Mouse (Mus musculus) layer of hippocampus, adult 9-11 months (tissue): Measurements from ENCODE around the gene Rtl8b.
"Not testable (repeated sequence)": the region's sequence is repeated elsewhere in the genome, so short reads cannot be mapped to it uniquely, and the experiment has no call there.

ENCODE experiments used
- DNase-seq: peaks from one replicate; pipeline ENCODE4 v3.0.0; 2022

Gene Rtl8b

DNA sequence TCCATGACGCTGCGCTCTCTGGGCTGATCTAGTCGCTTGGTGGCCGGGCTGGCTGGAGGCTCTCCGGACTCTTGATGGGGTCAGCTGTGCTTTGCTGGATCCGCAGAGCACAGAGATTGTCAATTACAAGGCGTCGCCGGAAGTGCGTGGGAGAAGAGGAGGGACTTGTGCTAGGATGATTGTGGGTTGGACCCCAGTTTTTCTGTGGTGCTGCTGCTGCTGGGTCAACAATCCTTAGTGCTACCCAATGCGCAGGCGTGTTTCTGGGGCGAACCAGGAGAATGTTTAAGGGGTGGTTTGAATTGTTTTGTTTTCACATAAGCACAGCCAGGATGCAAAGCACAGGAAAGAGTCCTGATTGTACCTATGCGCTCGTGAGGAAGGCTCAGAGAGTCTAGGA is at the start of gene Rtl8b:
TSS of gene Rtl8b (minus strand) at position 115 of the 400 bp plus-strand sequence.
- DNase-seq: peak; percentile 93

DNA sequence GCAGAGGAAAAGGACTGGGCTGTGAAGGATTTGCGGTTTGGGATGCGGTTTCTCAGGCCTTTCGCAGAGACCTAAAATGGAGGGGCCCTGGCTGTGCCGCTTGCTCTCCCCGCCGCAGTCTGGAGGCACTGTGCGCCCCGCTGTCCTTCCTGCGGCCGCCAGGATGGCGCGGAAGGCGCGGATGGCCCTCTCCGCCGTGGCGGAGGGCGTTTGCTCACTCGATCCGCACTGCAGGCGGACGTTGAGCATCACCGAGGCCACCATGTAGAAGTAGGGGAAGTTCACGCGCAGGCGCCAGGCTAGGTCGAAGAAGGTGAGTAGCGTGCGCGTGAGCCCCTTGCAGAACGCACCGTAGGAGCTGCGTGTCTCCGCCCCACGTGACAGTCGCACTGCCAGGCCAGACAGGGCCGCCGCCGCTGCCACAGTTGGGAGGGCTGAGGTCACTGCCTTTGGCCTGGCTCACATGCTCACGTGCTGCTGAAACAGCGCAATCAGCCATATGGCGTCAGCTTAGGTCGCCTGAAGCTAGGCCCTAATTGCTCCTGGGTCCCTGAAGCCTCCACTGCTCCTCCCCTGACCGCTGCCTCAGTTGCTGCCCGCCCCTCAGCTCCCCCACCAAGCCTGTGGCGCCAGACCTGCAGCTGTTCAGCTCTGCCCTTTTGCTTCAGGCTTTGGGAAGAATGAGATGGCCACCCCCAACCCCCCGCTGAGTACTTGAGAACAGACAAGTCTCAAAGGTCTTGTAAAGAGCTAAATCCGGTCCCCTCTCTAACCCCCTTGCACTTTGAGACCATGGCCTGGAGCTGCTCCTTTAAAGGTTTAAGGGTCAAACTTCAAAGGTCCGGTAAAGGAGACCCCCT is 46.3 kb upstream of the Rtl8b start:
- DNase-seq: peak; percentile 43

DNA sequence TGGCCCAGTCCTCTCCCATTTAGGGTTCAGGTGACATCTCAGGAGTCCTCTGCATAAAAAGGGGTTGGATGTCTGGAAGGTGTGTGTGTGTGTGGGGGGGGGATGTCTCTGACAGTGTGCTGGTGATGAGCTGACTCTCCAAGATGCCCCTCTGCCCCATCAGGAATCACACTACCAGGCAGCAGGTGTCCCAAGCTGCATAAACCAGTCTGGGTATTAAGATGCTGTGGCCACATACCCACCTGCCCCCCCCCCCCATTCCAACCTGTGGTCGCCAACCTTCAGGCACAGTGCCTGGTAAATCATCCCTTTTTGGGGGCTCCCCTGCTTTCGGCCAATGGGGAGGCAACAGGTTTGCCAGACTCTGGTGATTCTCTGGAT is 45.7 kb upstream of the Rtl8b start:
- no peak for DNase-seq

DNA sequence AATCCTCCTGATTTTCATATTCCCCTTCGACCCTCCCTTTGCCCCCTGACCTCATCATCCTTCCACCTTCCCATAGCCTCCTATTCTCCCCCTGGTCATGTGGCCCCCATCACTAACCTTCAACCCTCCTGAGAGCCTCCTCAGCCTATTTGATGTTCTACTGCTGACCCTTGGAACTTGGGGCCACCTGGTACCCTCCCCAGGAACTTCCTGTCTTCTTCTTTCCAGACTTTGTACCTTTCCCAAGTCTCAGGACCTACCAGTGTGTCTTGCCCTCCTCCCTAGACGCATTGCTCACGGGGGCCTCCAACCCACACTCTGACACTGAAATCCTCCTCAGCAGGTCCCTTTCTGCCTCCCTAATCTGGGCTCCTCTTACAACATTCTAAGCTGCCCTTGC is 32.5 kb upstream of the Rtl8b start:
- no peak for DNase-seq

DNA sequence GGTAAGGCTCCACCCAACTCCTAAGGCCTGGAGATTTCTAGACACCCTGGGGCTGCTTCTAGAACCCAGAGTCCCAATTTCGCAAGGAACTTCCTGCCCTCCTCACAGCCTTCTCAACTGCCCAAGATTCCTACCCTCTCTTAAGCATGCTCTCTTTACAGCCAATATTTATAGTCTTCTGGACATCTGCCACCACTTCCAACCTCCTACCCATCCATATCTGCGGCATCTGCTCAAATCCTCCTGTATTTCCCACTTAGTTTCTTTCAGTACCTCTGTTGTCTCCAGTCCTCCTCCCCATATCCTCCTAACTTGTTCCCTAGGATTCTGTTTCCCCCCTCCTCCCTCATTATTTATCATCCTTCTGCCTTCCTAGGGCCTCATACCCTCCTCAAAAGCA is 29.0 kb upstream of the Rtl8b start:
- DNase-seq: no peak

DNA sequence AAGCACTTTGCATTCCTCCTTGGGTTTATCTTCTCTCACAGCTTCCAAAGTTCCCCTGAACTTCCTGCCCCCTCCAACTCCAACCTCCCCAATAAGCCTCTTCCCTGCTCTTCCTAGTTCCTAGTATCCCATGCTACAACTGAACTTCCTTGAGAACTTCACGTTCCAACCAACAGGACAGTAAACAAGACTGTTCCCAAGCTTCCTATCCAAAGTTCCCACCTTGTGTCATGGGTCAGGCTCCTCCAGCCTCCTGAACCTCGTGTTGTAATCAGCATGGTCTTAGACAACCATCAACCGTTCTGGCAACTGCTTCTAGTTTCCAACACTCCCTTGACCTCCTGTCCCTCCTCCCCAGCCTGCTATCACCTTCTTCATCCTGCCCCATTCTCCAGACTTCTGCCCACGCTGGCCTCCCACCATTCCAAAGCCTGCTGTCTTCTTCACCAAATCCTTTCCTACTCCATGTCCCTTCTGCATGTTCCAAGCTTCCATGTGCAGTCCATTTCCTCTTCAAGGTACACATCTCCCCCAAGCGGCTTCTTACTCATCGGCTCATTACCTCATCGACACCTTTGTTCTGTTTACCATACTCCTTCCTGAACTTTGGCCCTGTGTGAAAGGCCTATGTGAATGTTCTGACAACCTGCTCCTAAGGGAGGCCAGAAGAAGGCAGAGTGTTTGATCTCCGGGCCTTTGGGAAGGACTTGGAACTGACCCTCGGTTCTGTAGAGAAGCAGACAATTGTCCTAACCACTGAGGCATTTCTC is 24.0 kb upstream of the Rtl8b start:
- no peak for DNase-seq

DNA sequence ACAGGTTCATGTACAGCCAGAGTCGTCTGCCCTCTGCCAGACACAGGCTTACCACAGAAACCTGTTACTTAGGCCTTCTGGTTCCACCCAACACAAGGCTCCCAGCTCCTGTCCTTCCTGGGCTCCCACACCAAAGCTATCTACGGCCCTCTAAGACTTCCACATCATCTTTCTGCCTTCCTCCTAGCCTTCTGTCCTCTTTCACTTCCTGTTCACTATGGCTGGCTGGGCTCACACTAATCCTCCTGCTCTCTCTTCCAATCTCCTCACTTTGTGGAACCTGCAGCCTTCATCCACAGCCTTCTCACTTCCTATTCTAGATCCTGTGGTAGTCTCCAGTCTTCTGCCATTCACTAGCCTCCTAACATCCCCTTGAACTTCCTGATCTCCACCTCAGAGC is 22.9 kb upstream of the Rtl8b start:
- DNase-seq: no peak

DNA sequence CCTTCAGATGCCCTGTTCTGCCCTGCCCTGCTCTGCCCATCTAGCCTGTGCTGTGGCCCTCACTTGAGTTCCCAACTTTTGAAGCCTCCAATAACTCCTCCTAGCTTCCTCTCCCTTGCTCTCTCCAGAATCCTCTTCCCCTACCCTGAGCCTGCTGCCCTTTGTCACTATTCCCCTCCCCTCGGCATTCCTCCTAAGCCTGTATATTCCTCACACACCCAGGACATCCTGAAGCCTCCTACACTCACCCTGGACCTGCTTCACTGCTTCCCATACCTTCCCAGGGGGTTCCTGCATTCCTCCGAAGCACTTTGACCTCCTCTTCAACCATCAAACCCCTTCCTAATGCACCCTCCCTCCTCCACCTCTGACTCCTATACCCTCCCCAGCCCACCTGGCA is 21.9 kb upstream of the Rtl8b start:
- DNase-seq: no peak

DNA sequence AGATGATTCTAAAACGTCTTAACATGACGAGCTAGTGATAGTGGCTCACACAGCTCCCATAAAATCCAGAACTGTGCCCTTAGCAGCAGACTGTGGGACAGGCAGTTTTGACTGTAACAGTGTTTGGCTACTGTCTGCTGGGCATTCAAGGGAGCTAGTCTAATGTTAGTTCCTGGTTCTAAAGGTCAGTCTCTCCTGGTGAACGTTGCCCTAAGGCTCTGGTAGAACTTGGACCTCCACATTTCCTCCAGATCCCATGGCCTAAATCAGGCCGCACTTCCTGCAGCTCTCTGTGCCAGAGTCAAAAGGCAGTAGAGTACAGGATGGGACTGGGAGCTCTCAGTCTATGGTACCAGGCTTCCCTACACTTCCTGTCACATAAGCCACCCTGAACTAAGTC is 14.5 kb upstream of the Rtl8b start:
- DNase-seq: not testable (repeated sequence)

DNA sequence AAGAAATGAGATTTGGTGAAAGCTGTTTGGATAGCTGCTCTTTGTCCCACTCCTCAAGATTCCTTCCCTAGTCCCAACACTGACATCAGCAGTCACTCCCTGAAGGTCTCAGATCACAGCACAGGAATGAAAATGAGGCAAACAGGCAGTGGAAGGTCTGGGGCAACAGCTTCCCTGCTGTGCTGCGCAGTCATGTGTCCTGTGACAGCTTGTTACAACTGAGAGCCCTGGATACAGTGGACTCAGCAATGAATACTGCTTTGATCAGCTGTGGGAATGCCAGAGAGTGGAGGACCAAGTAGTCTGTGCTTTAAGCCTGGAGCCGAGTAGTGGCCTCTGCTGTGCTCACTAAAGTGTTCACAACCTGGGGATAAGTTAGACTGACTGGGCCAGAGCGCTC is 12.4 kb upstream of the Rtl8b start:
- not testable (repeated sequence) for DNase-seq

DNA sequence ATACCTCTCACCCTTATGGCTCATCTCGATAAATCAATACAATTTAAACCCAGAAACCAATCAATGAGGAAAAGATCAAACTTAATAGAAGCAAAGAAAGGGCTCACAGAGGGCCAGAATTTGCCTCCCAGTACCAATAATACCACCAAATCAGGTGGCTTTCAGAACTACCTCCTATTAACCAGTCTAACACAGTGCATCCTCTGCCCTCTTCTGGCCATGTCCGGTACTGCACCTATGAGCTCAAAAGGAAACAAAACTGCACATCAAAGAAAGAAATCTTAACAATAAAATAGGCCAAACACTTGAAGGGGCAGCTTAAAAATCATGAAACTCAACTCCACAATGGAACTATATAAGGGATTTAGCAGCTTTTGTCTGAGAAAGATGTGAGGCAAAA is 6.7 kb upstream of the Rtl8b start:
- DNase-seq: peak; percentile 61

DNA sequence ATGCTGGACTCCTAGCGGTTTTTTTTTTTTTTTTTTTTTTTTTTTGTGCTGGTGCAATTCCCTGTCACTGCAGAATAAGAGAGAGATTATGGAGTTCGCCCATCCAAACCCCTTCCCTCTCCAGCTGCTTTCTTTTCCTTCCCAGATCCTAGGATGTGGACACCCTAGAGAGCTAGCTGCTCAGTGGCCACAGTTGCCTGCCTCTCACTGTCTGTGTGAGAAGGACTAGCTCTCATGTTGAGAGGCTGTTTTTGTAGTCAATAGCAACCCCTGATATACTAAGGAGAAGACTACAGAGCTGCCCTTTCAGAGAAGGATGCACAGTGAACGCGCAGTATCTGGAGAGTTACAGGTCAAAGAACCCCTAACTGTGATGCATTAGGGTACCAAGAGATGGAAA is 488 bp upstream of the Rtl8b start:
- DNase-seq: not testable (repeated sequence)

DNA sequence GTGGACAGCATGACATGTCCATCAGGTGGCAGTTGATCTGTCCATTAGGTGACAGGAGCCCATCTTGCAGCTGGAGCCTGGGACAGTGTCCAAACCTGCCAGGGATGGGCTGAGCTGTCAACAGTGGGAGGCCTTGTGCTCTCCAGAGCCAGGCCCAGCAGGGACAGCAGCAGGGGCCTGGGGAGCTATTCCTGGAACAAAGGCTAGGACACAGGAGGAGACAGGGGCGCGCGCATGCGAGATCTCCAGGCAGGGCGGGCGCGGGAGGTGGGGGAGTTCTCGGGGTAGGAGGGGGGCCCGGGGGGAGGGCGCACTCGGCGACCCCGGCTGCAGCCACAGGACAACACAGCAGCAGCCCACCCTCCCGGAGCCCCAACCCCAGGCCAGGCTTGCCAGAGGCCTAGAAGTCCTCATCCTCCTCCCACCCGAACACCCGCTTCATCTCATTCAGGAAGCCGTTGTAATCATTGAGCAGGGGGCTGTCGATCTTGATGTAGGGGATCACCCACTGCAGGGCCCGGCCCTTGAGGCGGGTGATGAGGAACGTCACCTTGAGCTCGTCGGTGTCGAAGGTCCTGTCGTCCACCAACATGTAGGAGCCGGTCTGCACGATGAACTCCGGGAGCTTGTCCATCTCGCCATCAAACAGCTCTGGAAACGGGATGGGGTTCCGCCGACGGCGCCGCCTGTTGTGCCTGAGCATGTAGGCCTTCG is 494 bp downstream of the Rtl8b start:
- DNase-seq: not testable (repeated sequence)

DNA sequence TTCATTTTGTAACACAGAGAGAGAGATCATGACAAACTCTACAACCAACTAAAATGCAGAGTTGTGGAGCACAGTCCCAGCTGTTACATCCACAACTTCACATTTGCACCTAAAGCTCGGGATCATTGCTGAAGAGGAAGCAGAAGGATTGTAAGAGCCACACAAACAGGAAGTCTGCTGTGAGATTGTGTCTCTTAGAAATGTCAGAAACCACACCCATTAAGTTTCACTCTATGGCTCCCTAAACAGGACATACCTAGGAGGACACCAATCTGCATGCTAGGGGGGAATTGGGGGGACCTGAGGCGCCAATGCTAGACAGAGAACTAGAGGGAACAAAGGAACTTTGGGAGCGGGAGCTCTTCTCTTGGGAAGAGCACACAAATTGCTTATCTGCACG is 17.3 kb downstream of the Rtl8b start:
- DNase-seq: not testable (repeated sequence)

DNA sequence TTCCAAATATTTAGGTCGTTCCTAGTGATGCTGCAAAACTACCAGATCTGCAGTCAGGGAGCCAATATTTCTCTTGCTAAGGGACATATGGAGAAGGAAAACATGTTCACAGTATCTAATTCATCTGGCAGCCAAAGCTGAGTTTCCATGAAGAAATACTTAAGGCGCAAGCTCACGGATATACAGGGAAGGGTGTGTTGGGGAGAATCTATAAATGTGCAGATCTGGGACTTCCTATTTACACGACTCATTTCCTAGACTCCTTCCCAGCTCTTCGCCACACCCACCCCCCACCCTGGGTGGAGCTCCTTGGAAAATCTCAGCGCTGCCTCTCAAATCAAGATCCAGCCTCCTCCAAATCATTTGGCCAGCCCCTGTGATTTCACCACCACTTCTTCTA is 24.3 kb downstream of the Rtl8b start:
- no peak for DNase-seq

DNA sequence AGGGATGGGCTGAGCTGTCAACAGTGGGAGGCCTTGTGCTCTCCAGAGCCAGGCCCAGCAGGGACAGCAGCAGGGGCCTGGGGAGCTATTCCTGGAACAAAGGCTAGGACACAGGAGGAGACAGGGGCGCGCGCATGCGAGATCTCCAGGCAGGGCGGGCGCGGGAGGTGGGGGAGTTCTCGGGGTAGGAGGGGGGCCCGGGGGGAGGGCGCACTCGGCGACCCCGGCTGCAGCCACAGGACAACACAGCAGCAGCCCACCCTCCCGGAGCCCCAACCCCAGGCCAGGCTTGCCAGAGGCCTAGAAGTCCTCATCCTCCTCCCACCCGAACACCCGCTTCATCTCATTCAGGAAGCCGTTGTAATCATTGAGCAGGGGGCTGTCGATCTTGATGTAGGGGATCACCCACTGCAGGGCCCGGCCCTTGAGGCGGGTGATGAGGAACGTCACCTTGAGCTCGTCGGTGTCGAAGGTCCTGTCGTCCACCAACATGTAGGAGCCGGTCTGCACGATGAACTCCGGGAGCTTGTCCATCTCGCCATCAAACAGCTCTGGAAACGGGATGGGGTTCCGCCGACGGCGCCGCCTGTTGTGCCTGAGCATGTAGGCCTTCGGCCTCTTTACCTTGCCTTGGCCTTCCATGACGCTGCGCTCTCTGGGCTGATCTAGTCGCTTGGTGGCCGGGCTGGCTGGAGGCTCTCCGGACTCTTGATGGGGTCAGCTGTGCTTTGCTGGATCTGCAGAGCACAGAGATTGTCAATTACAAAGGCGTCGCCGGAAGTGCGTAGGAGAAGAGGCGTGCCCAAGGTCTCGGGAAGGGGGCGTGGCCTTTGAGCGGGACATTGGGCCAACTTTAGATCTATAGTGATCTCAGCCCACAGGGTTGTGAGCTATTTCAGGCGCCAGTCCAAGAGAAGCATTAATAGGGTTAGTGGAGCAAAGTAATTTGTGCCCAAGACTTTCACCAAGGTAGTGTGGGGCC is 26.9 kb downstream of the Rtl8b start, which contains the start of gene Rtl8a:
TSS of gene Rtl8a (minus strand) at position 703 of the 982 bp plus-strand sequence.
- DNase-seq: peak; percentile 81

DNA sequence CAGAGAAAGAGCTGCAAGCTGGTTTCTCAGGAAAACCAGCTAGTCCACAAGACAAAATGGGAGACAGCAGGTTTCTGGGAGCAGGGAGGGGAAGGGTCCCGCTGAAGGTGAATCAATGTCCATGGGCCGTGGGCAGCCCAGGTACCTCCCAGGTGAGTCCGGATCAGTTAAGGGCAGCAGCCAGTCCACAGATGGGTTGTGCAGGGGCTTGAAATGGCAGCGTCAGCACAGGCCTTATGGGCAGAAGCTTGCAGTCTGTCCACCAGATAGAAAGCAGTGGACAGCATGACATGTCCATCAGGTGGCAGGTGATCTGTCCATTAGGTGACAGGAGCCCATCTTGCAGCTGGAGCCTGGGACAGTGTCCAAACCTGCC is 27.6 kb downstream of the Rtl8b start:
- DNase-seq: not testable (repeated sequence)

DNA sequence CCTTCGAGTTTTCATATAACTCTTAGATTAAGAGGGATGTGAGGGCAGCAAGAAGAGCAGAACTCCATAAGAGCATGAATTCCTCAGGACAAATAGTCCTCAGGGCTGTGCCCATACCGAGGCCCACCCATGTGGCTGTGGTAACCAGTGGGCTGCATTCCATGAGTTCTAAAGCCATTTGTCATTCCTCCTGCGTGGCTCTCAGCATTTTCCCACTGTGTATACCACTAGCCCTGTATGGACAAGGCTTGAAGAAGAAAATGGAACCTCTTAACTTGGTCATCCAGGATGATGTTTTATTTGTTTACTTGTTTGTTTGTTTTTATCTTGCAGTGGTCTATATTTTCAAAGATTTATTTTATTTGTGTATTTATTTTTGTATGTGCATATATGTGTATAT is 32.1 kb downstream of the Rtl8b start:
- DNase-seq: not testable (repeated sequence)
